Mouse (Mus musculus) adrenal gland, postnatal 14 days (tissue): ENCODE results near the gene Selp. TPM values are rescaled to one million over a fixed set of nuclear protein-coding genes. Genes with fewer than 3 reads are reported as not detected.

Experiments used
- DNase-seq: peaks from one replicate; pipeline ENCODE4 v3.0.0; 2021; ENCODE audit warnings: mixed read lengths
- total RNA-seq: library from RNA; stranded (reverse); gene quantifications from 2 replicates; pipeline ENCODE4 v1.2.3, GENCODE M21; 2021

Selp gene
- total RNA-seq, 1 experiment from 2014 or later: 1.4 TPM

DNA sequence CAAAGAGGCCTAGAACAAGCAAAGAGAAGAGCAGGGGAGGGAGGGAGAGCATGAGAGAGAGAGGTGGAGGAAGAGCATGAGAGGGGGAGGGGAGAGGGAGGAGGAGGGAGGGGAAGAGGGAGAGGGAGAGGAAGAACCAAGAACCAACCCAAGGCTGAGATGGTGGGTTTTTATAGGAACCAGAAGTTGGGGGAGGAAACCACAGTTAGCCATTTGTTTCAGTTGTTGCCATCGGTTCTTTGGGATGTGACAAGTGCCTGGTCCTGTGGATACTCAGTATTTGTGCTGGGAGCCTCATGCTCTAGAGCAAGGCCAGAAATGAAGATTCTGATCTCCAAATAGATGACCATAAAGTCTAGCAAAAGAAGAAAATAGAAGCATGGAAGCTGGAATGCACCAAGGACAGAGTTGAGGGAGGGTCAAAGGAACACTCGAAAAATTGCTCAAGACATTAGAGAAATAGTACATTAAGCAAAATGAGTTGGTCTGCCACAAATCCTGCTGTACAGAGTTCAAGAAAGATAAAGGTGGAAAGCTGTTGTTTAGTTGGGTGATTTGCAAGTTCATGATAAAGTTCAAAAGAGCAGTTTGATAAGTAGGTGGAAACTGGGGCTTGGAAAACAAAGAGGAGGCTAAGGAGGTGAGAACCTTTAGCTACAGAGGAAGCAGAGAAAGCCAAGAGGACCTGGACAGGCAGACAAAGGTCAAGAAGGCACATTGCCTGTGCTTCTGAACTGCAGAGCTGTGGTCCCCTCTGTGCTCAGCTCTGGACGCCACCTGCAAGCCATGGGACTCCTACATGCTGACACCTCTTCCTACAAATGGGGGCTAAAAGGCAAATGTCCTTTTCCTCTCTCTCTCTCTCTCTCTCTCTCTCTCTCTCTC is 5.1 kb downstream of the Selp start:
- DNase-seq: no peak

DNA sequence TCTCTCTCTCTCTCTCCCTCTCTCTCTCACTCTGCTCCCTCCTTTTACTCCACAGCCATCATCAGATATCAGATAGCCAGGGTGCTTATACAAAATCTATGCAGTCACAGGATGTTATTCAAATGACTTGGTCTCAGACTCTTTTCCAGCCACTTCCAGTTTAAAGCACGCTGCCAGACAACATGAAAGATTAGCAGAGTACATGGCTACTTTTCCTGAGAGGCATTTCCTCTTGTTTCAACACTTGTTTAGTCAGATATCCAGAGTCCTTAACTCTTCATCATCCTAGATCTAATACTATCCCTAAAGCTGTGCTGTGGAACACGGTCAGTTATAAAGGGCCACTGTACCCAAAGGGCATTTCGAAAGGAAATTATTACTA is 5.7 kb downstream of the Selp start:
- DNase-seq: no peak

DNA sequence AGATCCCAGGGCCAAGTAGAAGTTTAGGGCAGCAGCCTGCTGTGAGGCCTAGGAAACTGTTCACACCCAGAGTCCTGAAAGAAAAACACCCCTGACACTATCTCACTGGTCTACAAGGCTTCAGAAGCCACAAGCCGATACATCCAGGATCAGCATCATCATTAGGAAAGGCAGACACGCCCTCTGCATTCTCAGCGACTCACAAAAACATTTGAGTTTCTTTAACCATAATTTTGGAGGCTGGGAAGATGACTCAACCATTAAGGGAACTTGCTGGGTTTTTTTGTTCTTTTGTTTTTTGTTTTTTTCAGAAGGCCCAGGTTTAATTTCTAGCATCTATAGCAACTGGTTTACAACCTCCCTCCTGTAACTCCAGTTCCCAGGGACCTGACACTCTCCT is 8.8 kb downstream of the Selp start:
- no peak for DNase-seq

DNA sequence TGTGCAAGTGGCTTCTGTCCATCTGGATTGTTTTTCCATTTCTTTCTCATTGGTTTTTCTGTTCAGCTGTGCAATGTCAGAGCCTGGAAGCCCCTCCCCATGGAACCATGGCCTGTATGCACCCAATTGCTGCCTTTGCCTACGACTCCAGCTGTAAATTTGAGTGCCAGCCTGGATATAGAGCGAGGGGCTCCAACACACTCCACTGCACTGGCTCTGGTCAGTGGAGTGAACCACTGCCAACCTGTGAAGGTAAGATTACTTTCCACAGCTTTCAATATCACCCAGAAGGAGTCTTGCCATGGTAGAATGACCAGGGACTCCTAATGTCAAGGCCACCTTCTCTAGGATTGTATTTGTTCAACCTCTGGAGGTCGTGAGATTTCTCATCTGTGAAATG is 14.9 kb downstream of the Selp start:
- DNase-seq: no peak

DNA sequence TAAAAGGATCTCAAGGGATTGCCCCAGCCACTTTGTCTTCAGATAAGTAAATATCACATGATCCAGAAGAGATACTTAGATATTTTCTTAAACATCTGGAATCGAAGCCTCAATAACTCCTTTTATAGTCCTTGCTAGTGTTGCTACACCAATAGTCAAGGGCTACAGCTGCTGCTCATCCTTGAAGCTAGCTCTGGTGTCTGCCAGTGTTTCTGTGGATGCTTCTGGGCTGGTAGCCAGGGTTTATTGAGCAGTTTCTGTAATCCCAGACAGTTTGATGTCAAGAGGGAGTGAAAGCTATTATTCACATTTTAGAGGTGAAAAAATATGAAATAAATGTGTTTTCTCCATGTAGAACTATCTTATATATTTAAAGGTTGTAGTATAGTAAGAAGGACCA is 17.5 kb downstream of the Selp start:
- DNase-seq: no peak

DNA sequence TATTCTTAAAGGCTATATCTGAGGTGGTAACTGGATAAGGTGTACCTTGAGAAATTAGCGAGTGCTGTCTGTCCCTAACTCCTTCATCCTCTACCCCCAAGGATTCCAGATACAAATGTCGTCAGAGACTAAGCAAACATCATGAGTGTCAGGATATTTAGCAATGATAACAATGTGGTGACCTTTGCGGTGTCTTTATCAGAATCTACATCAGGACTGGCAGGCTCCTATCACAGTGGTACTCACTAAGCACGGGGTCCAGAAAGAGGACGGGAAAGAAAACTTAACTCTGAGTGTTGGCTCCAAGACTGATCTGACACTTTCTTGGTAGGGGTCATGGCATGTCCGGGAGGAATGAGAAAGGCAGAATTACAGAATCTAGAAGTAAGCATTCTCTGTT is 19.0 kb downstream of the Selp start:
- DNase-seq: no peak

DNA sequence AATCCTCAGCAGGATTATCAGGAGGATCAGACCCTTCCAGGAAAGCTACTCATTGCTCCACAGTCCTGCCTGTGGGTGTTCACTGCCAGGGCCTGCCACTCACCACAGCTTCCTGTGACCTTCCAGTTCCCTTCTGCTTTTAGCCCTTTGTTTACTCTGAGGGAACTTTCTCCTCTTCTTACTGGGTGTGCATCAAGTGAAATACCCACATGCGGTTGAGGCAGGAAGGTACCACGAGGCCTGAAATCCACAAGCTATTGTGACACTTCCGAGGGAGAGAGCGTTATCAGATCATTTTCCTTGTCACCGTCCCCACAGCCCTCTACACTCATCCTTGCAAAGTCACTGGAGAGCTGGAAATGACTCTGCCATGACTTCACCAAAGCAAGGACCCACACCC is 20.3 kb downstream of the Selp start:
- peak; percentile 9 for DNase-seq

DNA sequence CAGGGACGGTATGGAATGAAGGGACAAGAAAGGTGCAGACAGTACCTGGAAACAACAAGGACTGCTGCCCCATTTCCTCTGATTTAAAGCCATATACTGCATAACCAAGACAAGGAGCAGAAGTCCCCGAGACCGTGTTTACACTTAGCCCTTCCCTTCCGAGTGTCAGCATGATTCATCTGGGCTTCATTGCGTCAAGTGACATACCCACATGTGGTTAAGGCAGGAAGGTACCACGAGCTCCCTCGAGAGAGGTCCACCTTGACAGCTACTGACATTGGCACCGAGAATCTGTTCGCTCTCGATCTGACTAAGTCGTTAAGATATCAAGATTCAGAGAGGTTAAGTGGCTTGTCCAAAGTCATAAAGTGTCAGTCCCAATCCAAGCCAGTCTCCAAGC is 20.9 kb downstream of the Selp start:
- DNase-seq: no peak

DNA sequence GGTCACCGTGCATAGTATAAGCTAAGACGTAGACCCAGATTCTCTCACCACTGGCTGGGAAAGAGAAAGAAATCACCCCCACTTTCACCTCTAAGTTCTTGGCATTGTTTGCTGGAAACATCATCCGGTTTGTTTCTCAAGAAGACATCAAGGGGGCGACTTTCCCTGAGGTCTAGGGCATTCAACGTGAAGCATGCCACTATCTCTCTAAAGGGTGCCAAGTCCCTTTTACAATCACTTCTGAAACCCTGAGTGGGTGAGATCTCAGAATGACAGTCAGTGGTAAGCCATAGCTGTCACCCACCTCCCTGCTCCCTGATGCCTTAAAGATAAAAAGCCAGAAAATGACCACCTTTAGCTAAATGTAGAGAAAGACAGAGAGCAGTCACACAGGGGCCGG is 21.6 kb downstream of the Selp start:
- DNase-seq: no peak

DNA sequence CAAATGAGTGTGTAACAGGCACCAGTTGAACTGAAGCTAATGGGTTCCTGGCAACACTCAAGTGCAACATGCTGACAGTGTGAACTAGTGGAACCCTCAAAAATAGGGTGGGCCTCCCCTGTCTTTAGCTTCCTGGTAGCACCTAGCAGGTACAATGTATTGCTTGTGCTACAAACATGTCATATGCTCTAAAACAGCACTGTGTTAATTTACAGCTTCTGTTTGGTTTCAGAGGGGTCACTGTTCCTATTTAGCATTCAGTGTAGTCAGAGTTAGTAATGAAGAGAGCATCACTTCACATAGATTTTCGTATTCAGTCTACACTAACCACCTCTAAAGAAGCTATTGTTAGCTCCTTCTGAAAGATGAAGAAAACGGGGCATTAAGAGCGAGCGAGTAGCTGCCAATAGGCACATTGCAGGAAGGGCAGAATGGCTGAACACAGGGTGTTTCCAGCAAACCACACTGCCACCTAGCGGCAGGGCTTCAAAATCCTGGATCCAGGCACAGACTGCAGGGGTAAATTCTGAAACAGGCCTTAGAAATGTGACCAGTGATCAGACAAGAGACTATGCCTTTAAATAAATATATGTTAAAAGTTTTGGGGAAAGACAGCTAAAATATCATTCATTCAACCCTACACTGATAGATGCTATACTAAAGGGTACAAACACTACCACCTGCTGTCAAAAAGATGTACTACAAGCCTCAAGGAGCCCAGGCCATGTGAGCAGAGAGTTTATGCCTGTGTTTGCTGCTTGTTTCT is 23.5 kb downstream of the Selp start:
- DNase-seq: peak; percentile 90

DNA sequence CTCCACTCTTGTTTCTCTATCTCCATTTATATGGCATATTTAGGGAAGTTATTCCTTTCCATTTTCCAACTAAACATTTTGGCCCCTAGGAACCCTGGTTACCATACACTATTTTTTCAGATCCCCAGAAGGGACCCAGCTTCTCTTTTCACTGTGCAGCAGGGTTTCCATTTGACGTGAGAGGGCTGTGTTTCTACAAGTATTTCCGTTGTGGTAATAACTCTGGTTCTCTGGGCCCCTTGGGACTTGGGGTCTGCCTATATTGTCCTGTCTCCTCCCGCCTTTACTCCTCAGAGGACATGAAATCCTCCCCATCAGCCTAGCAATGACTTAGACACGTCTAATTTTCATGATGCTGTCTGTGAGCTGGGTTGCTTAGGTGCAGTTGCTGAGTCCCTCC is 24.4 kb downstream of the Selp start:
- DNase-seq: no peak

DNA sequence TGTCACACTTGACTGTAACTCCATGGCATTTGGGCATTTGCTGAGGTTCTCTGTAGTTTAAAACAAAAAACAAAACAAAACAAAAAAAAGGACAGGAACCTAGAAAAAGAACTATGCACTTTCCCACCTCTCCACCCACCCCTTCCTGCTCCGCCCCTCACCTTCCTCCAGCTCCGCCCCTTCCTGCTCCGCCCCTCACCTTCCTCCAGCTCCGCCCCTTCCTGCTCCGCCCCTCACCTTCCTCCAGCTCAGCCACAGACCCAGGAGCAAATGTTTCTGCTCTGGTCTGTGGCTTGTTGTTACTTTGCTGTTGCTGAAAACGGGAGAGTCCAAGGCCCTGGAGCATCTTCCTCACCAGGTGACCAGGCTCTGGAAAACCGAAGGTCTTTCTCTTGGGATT is 34.0 kb downstream of the Selp start:
- no peak for DNase-seq

DNA sequence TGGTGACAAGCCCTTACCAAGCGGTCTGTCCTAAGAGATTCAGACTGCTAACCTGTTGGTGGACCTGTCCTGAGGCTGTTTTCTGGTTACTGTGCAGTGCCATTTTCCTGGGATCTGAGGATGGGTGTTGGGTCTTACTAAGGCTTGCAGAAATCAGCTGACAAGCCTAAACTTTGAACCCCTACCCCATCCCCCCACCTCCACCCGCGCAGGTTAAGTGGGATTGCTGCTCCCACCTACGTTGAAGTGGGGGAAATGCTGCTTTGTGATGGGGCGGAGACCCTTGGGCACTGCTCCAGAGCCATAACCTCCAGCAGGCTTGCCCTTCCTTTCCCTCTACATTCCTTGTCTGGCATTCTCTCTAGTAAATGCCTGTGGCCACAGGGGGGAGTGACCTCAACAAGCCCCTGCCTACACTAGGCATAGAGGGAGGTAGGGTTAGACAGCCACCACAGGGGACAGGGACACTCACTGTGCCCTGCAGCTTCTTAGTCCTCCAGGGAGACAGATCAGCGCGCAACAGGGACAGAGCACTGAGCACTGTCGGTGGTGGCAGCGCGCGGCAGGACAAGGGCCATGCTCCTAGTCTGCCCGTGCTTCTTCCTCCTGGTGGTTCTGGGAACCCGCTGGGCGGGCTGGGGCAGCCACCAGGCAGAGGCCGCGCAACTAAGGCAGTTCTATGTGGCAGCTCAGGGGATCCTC is 36.5 kb downstream of the Selp start, which contains the start of gene F5:
Gene F5, plus strand, starts transcription at position 452 of the 702 bp plus-strand sequence.
- DNase-seq: peak; percentile 25

DNA sequence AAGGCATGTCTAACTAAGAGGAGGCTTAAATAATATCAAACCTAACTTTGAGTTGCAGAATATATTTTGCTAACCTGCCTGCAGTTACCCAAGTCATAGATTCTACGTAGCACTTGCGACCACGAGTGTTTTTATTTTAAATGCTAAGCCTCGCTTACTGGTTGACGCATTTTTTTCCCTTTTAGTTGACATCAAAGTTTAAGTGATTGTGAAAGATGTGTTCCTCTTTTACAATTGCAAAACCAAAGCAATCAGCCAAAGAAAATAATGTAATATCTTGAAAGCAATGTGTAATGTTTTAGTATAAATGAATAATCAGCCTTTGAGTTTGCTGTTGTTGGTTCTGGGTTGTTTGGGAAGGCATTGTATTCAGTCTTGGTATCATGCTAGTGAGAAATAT is 37.8 kb downstream of the Selp start:
- no peak for DNase-seq

DNA sequence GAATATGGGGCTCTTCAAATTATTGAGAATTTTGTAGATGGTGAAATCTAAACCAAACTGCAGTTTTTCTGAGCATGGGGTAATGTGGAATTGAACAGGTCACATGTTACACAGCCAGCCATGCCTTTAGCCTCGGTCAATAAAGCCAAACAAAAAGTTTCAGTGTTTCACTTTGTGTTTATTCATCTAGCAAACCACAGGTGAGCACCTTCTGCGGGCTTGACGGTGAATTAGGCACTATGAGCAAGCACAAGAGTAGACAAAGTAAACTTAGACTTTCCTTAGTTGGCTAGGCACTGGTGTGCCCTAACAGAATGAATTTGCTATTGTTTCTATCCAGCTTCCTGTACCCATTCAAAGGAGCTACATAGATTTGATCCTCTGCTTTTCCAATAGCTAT is 39.9 kb downstream of the Selp start:
- DNase-seq: no peak

DNA sequence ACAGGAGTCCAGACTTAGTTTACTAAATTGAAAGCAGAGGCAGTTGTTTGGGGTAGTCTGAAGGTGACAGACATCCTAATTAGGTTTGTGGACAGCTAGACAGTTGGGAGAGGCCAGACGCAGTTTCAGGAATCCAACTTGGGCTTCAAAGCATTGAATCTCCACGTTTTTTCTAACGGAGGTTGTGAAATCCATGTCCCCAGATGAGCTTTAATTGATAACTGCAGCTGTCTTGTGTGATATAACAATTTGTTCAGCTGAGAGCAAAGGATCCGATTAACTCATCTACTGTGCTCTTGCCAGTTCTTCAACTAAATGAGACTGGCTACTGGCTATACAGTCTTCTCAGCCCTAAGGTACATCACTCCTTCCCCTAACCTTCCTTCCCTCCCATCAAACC is 43.5 kb downstream of the Selp start:
- no peak for DNase-seq

DNA sequence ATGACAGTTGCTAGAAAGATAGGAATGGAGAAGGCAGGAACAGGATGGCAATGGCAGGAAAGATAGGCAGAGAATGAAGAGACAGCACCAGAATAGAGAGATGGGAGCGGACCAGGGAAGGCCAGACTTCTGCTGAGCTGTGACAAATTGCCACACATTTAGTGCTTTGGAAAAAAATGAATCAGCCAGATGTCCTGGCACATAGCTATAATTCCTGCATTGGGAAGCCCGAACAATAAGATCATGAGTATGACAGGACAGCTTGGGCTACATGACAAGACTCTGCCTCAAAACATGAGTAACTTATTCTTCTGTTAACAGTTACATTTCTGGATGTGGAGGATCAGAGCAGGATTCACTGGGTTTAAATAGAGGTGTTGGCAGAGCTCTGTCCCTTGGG is 44.7 kb downstream of the Selp start:
- DNase-seq: no peak

DNA sequence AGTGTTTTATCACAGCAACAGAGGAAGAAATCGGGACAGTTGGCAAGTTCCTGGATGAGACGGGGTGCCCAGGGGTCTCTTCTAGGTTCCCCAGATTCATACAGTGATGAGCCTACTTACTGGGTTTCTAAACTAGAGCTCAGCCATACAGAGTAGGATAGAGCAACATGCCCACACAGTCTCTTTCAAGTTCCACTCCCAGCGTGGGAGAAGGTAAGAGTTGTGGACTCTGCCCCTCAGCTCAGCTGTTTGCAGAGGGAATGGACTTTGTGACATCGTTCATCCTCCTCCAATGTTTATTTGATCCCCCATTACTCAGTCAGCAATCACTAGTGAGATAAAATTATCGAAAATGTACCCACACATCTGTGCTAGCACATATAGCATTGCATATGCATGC is 47.7 kb downstream of the Selp start:
- DNase-seq: no peak

DNA sequence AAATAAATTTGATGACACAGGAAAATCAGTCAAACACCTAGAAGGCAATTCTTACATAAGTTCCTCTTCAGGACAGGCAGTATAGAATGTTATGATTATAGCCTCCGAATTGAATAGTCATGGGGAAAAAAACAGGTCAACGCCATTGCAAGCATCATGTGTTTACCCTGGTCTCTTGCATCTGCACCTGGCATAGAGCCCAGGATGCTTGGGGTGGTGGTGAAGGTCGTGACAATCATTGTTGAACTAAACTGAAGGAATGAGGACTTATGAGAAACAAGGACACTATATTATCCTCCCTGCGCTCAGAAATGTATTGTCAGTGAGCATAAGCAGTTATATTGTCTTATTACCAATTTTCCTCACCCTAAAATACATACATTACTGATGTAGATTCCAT is 53.8 kb downstream of the Selp start:
- DNase-seq: peak; percentile 47

DNA sequence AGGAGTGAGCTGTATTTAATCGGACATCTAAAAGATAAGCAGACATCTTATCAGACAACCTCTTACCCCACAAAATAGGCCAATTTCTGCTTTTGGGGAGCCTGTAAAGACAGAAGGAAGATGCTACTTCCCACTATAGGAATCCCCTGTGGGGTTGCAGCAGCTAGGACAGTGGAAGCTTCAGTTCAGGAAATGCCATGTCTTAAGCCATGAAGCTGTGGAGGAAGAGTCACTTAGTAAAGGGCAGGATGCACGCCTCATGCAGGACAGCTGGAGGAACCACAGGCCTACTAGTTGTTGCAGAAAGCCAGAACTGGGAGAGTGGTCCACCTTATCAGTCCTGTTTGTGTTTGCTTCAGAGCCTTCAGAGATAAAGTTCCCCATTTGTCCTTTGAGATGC is 55.4 kb downstream of the Selp start:
- no peak for DNase-seq

DNA sequence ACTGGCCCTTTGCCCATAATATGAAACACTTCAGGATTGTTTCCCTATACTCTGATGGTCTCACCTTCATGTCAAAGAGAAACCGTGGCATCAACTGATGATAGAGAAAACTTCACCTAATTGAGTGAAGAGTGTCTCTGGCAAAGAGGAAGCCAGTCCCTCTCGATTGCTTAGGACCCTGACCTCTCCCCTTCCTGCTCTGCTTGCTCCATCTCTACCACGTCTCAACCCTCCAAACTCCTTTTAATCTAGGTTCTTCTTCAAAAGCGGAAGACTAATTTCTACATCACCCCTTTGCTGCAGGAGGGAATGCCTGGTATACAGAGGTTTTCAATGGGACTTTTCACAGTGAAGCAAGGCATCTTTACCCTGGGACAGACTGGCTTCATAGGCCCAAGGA is 58.1 kb downstream of the Selp start:
- DNase-seq: no peak

DNA sequence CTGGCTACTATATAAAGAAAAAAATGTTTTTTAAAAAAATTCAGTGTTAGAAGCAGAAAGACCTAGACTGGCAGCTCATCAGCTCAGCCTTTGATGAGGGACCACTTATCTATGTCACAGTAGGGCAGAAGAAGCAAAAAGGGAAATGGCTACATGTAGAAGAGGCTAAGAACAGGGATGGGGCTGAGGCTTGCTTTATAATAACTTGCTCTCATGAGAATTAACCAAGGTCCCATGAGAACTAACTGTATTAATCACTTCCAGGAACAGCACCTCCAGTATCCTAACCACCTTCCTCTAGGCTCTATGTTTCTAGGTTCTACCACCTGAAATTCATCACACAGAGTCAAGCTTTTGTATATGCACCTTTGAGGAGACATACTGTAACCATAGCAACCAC is 61.8 kb downstream of the Selp start:
- no peak for DNase-seq

DNA sequence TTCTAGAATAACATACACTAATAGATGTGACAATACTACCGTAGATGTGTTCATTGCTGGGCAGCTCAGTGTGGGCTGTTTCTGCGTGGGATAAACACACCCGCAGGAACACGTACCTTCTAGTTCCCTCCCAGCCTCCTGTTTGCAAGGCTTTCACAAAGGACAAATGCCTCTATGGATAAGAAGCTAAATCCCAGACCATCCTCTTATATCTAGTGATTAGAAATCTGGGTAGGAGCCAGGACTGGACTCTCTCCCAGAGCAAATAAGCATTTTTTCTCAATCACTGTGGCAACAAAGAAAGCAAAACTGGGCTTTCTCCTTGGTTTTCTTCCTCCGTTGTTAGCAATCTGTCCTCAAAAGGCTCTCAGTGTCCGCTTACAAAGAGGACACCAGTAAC is 63.4 kb downstream of the Selp start:
- no peak for DNase-seq
